In the genomic region with DNA sequence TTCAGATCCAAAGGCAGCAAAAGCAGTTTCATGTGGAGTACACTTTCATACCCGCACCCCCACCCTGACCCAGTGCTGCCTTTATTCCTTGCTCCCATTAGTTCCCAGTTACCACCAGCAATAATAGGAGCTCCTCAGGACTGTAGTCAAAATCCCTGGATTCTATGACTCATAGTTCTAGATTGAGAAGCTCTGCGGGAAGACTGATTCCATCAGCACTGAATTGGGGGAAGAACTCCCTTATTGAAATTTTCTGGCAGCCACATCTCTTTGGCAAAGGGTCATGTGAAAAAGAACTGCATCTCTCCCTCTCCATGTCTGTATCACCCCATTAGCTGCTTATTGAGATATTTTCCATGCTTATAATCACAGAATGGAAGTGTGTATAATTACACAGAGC, we compare ENCODE assay signal across 26 mouse cellular contexts.
"Had no signal": no experiment of that assay in that cellular context is flagged by ENCODE, and none has a peak within 500 bp of the region (broad histone marks: within the 10 kb centered on the region; RNA-seq: fewer than 3 reads in every experiment).

No protein-coding gene starts in this region.

- DNase-seq: gastrocnemius, adult 2 months; gastrocnemius, postnatal 10 days; gastrocnemius, postnatal 25 days; heart, adult 18-20 months; heart, postnatal 10 days; heart, postnatal 4 days; kidney, adult 18-20 months; kidney, adult 8-10 months; kidney, postnatal 10 days; kidney, postnatal 25 days; kidney, postnatal 4 days; liver; liver, embryonic 13.5 days had no signal

- H3K9me3 ChIP-seq: heart, embryonic 10.5 days; heart, embryonic 12.5 days; hindbrain, embryonic 10.5 days; hindbrain, embryonic 12.5 days; hindbrain, embryonic 15.5 days; intestine, embryonic 15.5 days; limb, embryonic 10.5 days; limb, embryonic 12.5 days; liver, embryonic 13.5 days; liver, embryonic 15.5 days had no signal

- H3K4me2 ChIP-seq: heart, embryonic 12.5 days; hindbrain, embryonic 12.5 days; hindbrain, embryonic 15.5 days; intestine, embryonic 15.5 days; limb, embryonic 12.5 days; liver, embryonic 11.5 days; liver, embryonic 13.5 days; liver, embryonic 15.5 days had no signal

- H3K36me3 ChIP-seq: heart, embryonic 10.5 days; heart, embryonic 12.5 days; hindbrain, embryonic 10.5 days; hindbrain, embryonic 12.5 days; hindbrain, embryonic 15.5 days; intestine, embryonic 15.5 days; limb, embryonic 10.5 days; limb, embryonic 12.5 days; liver, embryonic 13.5 days; liver, embryonic 15.5 days had no signal

- H3K27ac ChIP-seq: gastrocnemius, adult 2 months; heart, embryonic 10.5 days; hindbrain, embryonic 10.5 days; hindbrain, embryonic 12.5 days; hindbrain, embryonic 15.5 days; intestine, embryonic 15.5 days; left cerebral cortex, adult 2 months; limb, embryonic 10.5 days; limb, embryonic 12.5 days; liver, embryonic 13.5 days; liver, embryonic 15.5 days had no signal

- H3K4me3 ChIP-seq: gastrocnemius, adult 2 months; heart, embryonic 10.5 days; heart, embryonic 12.5 days; hindbrain, embryonic 10.5 days; hindbrain, embryonic 12.5 days; hindbrain, embryonic 15.5 days; intestine, embryonic 15.5 days; left cerebral cortex, adult 2 months; limb, embryonic 10.5 days; limb, embryonic 12.5 days; liver, embryonic 13.5 days; liver, embryonic 15.5 days had no signal

- H3K27me3 ChIP-seq: heart, embryonic 12.5 days; hindbrain, embryonic 12.5 days; hindbrain, embryonic 15.5 days; intestine, embryonic 15.5 days; limb, embryonic 12.5 days; liver, embryonic 13.5 days; liver, embryonic 15.5 days had no signal

- H3K4me1 ChIP-seq: heart, embryonic 10.5 days; heart, embryonic 12.5 days; hindbrain, embryonic 12.5 days; hindbrain, embryonic 15.5 days; intestine, embryonic 15.5 days; limb, embryonic 10.5 days; liver, embryonic 13.5 days; liver, embryonic 15.5 days had no signal

- ATAC-seq: inflammation-experienced regulatory T-cells, adult 6 months; intestine, embryonic 15.5 days; intestine, postnatal 0 days had no signal

- H3K9ac ChIP-seq: heart, embryonic 12.5 days; hindbrain, embryonic 12.5 days; hindbrain, embryonic 15.5 days; intestine, embryonic 15.5 days; limb, embryonic 12.5 days; liver, embryonic 13.5 days; liver, embryonic 15.5 days had no signal
